Mouse (Mus musculus) neutrophil, adult 5-6 weeks (primary cell): Measurements from ENCODE around the gene Tbc1d22a. TPM values are rescaled to one million over a fixed set of nuclear protein-coding genes. Genes with fewer than 3 reads are reported as not detected.

Experiments used
- ATAC-seq: fragments of 151-379, 151-347 bp; 2 replicates; pipeline ENCODE4 v1.8.0; 2017; ENCODE audit warnings: mild to moderate bottlenecking, moderate TSS enrichment; ENCODE audit not compliant: insufficient number of reproducible peaks, poor library complexity, low FRiP score, severe bottlenecking; ENCODE audit errors: extremely low read depth
- total RNA-seq: library from RNA; stranded (forward); fragments of 200-1000 nt; gene quantifications from 2 replicates; pipeline ENCODE4 v1.2.3, GENCODE M21; 2017

The Tbc1d22a gene
- total RNA-seq, 1 experiment from 2014 or later: 23.2 TPM

DNA sequence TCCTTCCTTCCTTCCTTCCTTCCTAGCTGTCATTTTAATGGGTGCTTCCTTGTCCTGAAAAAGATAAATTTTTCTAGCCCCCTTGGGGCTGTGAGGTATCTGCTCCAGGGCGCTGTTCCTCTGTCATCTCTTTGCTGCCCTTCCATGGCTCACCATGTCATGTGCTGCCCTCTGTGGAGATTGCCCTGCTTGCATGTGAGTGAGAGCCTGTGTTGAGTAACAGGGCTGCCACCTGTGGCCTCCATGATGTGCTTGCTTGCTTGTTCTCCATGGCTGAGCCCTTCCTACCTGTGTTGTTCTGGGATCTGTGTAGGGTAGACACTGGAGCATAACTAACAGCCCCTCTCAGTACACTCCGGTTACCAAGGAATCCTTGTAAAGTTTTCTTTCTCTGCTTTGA, 12.7 kb downstream of the Tbc1d22a start:
- ATAC-seq: no peak

DNA sequence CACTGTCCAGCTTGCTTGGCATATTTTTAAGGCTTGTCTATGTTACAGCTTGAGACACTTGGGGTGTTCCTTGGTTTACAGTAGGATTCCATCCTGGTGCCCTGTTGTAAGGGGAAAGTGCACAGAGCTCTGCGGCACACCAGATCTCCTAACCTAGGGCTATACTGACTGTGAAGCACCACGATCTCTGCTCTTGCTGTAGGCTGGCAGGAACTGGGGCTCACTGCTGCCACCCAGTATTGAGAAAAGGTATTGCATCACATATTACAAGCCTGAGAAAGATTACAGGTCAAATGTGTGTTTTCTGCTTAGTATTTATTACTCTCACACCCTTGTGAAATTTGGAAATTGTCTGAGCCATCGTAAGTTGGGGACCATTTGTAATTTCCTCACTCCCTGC, 13.9 kb downstream of the Tbc1d22a start:
- peak; percentile 78 for ATAC-seq

DNA sequence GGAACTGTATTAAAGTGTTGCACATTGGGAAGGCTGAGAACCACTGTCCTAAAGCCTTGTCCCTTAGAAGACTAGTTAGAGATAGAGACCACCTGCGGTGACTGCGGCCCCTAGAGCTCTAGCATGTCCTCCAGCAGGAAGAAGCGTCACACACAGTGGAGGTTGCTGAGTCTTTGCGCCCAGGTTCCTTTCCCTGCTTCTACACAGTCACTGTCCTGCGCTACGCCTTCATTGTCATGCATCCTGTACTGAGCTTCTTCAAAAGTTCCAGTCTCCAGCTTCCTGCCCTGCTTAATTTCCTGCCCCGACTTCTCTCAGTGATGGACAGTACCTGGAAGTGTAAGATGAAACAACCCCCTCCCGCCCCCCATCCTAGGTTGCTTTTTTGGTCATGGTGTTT, 14.8 kb downstream of the Tbc1d22a start:
- ATAC-seq: no peak

DNA sequence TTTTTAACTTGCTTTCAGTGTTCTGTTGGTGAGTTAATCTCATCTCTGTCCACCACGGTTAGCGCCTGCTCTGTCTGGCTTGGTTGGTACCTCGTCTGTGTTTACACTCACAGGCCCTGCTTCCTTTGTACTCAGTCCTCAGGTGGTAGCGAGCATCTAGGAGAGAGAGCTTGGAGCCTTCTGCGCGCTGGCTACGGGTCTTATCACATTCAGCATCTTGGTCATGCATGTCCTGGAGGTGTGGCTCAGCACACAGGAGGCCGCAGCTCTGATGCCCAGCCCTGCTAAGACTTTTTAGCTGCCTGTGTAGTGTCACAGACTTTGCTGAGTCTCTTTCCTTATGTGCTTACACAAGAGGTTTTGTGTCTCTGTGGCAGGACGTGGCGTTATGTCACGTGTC, 15.4 kb downstream of the Tbc1d22a start:
- no peak for ATAC-seq

DNA sequence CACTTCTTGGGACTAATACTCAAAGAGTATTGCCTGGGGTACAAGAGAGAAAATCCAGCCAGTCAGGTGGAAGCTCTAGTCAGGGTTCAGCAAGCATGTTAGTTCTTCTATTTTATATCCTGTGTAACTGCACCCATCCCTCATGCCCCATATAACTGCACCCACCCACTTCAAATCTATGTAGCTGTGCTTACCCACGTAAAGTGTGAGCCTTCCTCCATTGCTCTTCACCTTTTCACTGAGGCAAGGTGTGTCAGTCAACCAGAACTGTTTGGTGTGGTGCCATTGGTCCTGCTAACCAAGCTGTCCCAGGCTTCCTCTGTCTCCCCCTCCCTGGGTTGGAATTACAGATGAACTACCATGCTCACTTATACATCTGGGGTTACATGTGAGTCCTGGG, 16.9 kb downstream of the Tbc1d22a start:
- ATAC-seq: no peak

DNA sequence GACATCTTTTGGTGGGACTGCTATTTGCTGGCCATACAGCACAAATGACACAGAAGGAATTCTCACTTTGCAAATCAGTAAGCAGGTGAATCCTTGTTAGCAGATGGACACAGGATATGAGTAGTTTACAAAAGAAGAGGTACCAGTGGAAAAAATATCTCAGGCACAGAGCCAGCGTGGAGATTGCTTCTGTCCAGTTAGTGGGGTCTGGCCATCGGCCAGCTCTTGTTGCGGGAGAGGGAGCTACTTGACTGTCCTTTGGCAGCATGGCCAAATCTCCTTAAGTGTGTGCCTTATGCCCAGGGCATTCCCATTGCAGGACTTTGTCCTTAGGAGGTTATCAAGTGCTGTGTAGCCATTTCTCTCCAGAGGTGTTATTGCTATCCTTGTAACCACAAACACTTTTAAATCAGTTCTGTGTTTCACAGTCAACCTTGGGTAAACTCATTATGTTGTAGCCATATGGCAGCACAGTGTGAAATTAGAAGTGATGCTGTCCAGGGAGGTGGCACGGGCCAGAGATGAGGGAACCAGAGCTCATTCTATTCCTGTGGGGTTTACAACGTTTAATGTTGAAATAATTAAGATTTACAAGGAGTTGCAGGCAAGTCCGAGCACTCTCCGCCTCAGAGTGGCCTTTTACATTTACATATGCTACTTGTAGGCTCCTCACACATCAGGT, 17.7 kb downstream of the Tbc1d22a start:
- ATAC-seq: no peak

DNA sequence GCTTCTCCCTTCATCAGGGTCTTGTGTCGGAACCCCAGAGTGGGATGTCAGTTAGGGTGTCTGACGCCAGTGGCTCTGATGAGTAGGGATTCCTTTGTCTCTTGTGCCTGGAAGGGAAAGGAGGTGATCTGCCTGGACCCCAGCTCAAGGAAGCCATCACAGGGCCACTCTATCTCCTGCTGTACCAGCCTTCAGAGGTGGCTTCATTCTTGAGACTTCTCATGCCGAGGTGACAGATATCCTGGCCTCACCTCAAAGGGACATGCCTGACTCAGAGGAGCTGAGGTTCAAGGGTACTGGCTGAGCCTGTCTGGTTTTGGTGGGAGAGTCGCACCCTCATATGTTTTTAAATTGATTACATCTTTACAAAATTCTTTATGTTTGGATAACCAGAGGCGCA, 19.7 kb downstream of the Tbc1d22a start:
- ATAC-seq: no peak

DNA sequence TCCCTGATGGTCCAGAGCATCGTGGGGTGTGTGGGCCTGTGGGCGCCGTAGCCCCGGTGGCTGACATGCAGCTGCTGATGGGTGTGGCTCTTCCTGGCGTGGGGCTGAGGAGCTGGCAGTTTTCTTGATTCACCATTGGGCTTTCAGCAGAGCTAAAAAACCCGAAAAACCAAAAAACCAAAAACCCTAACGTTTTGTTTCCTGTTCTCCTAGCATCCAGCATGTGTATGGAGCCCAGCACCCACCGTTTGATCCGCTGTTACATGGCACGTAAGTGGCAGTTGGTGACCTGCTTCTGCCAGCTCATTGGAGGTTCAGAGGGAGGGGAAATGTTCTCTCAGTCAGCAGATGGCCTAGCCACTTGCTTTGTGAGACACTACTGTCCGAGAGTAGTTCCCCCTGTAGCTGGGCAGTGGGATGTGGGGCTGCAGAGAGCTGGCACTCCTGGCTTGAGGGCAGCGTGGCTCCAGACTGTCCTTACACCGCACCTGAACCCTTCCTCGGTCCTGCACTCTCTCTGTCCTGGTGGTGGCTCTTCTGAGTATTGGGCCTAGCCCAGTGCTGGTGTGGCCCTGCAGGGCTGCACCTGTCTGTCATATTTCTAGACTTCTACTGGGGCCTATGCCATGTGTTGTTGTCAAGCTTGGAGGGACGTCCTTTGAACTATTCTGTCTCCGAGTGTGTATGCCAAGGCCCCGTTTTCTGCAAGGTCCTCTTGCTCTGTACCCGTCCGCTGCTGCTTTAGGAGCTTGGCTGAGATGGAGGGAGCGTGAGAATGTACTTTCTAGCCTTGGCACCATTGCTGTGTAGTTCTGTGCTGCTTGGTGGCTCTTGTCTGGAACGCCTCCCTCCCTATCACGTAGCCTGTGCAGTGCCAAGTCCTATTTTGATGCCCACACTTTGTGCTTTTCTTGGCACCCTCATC, 20.5 kb downstream of the Tbc1d22a start:
- ATAC-seq: no peak

DNA sequence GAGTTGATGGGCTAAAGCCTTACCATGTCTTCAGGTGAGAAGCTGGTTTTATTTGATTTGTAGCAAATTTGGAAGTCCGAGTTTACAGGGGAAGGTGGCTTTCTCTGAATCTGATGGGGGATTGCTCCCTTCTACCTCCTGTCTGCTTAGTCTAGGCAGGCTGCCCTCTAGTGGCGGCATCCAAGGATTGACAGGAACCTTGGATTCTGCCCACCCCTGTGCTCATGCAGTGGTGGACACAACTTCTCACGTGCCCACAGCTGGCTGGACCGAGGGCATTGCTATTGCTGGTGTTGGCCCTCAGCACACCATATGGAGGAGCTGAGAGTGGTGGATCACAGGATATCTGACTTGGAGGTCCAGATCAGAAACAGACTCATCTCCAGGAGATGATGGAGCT, 22.0 kb downstream of the Tbc1d22a start:
- peak; percentile 61 for ATAC-seq

DNA sequence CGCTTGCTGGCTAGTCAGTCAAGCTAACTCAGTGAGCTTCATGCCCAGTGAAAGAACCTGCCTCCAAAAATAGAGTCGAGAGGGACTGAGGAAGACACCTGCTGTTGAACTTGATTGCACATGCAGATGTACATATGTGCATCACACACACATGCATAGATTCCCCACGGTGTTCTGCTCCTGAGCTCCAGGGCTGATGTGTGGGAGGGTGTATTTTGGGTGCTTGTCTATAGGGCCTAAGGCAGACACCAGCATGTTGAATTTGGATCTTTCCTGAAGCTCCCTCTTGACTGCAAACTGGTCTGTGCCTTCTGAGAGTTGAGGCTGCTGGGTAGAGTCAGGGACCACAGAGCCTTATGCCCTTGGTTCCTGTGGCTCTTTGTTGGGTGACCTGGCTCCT, 23.8 kb downstream of the Tbc1d22a start:
- no peak for ATAC-seq

DNA sequence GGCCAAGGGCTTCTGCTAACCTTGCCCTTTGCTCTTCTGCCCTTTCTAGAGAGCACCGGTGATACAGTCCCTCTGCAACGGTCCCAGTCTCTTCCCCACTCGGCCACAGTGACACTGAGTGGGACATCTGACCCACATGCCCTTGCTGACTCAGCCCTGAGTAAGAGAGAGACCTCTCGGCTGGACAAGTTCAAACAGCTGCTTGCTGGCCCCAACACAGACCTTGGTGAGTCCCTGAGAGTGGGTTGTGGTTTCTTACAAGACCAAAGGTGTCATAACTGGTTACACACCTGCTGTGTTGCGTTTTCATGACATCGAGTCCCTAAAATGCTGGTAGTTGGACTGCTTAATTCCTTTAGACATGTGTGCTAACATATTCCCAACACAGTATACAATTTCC, 24.8 kb downstream of the Tbc1d22a start:
- no peak for ATAC-seq

DNA sequence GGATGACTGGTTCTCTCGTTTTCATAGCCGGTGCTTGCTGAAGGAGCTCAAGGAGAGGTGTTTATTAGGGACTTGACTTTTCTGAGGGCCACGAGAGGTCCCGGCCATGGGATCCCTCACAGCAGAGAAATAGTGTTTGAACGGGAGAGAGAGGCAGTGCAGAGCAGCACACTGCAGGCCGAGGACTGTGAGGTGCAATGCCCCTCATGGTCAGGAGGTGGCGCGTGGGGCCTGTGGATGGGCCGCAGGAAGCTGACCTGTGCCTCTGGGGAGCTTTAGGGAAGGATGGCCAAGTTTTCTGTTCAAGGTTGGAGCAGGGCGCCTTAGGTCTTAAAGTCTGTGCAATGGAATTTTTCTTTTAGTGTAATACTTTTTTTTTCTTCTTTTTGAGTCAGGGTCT, 25.5 kb downstream of the Tbc1d22a start:
- ATAC-seq: no peak

DNA sequence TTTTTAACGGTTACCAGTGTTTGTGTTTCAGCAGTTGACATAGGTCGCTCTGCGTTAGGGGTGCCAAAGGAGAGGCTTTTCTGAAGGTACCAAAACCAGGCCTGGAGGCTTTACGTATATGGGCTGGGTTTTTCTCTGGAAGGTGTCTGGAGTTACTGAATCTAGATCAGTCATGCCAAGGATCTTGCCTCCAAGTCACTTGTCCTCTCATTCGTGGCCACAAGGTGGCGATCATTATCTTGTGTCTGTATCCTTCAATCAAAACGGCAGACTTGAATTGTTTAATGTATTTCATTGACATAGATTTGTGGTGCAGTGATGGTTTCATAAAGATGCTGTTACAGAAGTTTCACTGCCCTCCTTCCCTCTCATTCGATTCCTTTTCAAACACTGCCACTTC, 29.4 kb downstream of the Tbc1d22a start:
- ATAC-seq: 0 out of 2 replicates have a peak, but pooled peaks have one; percentile 27

DNA sequence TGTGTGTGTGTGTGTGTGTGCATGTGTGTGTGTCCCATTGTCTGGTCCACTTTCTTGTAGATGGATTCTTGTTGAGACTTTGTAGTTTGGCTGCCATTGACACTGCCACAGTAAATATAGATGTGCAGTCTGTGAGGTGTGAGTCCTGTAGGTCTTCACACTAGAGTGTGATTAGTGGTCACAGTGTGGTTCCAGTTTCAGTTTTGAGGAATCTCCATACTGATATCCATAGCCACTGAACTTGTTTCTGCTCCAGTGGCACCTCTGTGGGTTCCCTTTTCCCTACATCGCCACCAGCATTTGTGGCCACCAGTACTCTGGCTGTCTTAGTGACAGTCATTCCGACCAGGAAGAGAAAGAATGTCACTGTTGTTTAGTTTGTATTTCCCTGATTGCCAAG, 30.1 kb downstream of the Tbc1d22a start:
- ATAC-seq: no peak

DNA sequence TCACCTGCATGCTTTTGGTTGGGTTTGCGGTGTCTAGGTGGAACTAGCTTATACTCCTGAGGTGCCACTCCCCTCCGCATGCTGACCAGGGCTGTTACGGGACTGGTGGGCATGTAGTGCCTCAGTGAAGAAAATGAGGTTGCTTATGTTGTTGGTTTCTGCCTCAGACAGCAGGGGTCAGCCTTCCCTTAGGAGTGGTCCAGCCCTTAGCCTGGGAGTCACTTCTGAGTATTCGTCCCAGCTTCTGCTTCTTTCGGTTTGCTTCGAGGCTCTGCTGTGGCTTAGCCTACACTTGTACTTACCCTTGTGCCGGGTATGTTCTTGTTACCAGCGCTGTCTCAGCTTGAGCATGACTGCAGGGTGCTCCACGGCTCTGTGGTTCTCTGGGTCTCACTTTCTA, 36.0 kb downstream of the Tbc1d22a start:
- ATAC-seq: 0 out of 2 replicates have a peak, but pooled peaks have one; percentile 26

DNA sequence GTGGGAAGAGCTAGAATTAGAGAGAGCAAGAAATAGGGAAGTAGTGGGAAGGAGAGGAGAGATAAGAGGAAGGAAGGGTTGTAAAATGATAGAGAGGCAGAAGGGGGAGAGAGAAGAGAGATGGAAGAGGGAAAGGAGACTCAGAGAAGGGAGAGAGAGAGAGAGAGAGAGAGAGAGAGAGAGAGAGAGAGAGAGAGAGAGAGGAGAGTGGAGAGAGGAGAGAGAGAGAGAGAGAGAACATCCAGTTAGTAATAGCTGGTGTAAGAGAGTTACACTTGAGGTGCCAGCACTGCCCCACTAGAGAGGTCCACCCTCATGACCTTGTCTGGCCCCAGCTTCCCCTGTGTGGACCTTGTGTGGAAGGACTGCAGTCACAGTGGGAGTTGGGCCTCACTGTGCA, 37.9 kb downstream of the Tbc1d22a start:
- ATAC-seq: no peak

DNA sequence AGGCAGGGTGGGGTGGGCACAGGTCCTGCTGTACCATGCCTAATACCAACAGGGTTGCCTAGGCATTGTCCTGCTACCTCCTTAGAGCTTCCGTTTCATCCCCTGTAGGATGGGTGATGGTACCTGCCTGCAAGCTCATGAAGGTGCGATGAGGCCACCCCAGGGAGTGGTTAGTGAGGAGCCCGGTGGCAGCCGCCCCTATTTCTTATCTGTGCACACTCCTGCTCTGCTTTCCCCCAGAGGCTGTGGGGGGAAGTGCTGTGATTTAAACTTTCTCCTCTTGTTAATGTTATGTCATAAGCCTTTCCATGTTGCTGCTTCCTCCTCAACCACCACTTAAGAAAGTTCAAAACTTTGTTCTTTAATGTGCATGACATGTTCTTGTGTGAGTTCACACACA, 38.4 kb downstream of the Tbc1d22a start:
- no peak for ATAC-seq

DNA sequence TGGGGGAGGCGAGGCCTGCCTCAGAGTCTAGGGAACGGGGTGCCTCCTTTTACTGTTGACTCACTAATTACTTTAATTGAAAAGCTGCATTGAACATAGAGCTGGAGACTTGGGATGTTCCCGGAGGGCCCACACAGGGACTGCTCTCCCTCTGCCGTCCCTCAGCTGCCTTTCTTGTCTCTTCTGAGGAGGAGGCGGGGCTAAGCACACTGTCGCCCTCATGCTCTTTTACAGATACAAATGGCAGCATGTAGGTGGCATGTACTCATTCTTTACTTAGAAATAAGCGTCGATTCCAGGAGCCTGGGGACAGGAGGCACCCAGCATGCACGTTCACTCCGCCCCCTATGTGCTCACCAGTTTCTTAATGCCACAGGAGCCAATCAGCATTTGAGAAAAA, 39.2 kb downstream of the Tbc1d22a start:
- ATAC-seq: no peak

DNA sequence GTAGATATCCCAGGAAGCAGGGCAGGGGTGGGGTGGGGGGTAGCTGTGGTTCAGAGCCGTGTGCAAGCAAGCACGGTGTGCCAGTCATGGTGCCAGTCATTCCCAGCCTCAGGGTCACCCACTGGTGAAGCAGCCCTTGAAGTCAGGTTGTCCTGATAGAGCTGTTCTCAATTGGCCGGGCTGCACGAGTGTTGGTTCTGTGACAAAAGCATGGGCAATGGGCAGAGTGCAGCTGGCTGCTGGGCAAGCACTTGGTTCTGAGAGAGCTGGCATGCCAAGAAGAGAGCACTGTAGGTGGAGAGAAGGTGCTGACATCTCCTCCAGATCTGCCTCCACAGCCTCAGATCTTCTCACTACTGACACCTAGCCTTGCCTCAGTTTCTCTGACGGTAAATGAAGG, 41.9 kb downstream of the Tbc1d22a start:
- no peak for ATAC-seq

DNA sequence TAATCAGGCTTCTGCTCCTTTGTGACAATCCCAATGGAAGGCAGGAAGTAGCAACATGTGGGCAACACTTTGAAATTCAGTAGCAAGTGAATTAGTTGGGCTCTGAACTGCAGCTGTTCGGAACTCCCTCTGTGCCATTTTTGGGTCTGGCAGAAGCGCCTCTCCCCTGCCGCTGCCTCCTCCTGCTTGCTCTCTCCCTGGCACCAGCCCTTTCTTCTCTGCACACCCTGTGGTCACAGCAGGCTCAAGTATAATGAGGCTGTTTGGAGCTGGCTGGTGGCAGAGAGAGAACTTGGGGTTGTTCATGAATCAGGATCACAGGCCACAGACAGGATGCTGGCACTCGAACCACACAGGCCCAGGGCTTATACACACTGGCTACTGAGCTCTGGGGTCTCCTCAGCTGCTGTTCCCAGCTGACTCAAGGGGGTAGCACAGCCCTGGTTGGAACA, 42.5 kb downstream of the Tbc1d22a start:
- no peak for ATAC-seq
